Mouse (Mus musculus) hindbrain, embryonic 12.5 days (tissue): Measurements from ENCODE around the gene Nudcd2. TPM values are rescaled to one million over a fixed set of nuclear protein-coding genes. Genes with fewer than 3 reads are reported as not detected.
A peak's percentile ranks its signal among the peaks of the same experiment; 100 is the strongest.
"Not testable (repeated sequence)": the region's sequence is repeated elsewhere in the genome, so short reads cannot be mapped to it uniquely, and the experiment has no call there.

Experiments used
- ATAC-seq: fragments of 200-750 bp; cut with Nextera tagmentation; 2 replicates; pipeline ENCODE4 v1.8.0; 2017; ENCODE audit warnings: moderate TSS enrichment; ENCODE audit not compliant: low FRiP score
- H3K27ac ChIP-seq: fragments of 300-500 bp; sonication (generic); 2 replicates; pipeline ENCODE4 v1.5.1; 2016; ENCODE audit warnings: mild to moderate bottlenecking
- H3K27me3 ChIP-seq: fragments of 300-500 bp; sonication (generic); 2 replicates; pipeline ENCODE4 v1.6.1; 2016; ENCODE audit warnings: mild to moderate bottlenecking
- H3K36me3 ChIP-seq: fragments of 300-500 bp; sonication (generic); 2 replicates; pipeline ENCODE4 v1.6.1; 2016; ENCODE audit warnings: mild to moderate bottlenecking
- H3K4me1 ChIP-seq: fragments of 300-500 bp; sonication (generic); 2 replicates; pipeline ENCODE4 v1.6.1; 2016
- H3K4me2 ChIP-seq: fragments of 300-500 bp; sonication (generic); replicated peaks from 2 replicates; pipeline ENCODE4 v1.6.1; 2016; ENCODE audit warnings: mild to moderate bottlenecking
- H3K4me3 ChIP-seq: fragments of 300-500 bp; sonication (generic); 2 replicates; pipeline ENCODE4 v1.5.1; 2016; ENCODE audit warnings: mild to moderate bottlenecking
- H3K9ac ChIP-seq: fragments of 300-500 bp; sonication (generic); 2 replicates; pipeline ENCODE4 v1.6.1; 2016; ENCODE audit warnings: mild to moderate bottlenecking, moderate library complexity
- H3K9me3 ChIP-seq: fragments of 300-500 bp; sonication (generic); replicated peaks from 2 replicates; pipeline ENCODE4 v1.6.1; 2016; ENCODE audit warnings: mild to moderate bottlenecking
- WGBS: fragments of 180-500 bp; shearing (Covaris S2); methylation state at CpG from one replicate; pipeline ENCODE4 v1.1.7; 2016; 5-methylcytosine and 5-hydroxymethylcytosine counted together
- polyA plus RNA-seq: library from polyadenylated mRNA; unstranded; fragments of >200 nt; fragmentation: Nextera tagmentation; extraction: Ambion mirVana; gene quantifications from 2 replicates; pipeline ENCODE4 v1.2.1, GENCODE M21; 2016

The Nudcd2 gene
- polyA plus RNA-seq = 126 and 128 TPM in 2 replicates

DNA sequence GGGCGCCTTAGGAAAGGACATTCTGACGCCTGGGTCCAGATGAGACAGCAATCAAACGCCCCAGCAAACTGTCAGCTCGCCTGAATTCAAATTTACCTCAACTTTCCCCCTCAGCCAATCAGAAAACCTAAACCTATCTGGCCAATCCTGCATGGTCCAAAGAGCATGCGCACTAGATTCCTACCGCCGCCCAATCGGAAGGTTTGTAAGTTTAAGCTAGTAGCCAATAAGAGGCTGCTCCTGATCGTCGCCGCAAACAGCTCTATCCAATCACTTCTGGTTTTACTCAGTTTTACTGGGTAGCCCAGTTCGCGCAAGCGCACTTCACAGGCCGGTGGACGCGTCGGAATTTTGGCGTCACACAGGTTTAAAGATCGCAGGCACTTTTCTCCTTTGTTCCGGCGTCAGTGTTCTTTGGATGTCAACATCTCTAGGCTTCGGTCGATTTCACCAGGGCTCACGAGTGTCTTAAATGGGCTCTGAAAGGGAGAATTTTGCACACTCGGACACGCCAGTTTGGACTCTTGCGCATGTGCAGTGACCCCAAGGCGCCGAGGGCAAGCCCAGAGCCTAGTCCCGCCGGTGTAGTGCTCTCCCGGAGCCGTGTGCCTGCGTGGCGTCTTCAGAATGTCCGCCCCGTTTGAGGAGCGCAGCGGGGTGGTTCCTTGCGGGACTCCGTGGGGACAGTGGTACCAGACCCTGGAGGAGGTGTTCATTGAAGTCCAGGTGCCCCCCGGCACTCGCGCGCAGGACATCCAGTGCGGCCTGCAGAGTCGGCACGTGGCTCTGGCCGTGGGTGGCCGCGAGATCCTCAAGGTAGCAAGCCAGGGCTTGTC lies at the start of gene Nudcd2, which contains the start of gene Hmmr:
TSS of gene Nudcd2 (plus strand) at position 329 of the 836 bp plus-strand sequence.
TSS of gene Hmmr (minus strand) at position 84 of the 836 bp plus-strand sequence.
- Histone ChIP-seq H3K27ac (peak within 1 kb of the TSS; percentile 74), H3K27me3 (no peaks in the 10 kb centered on the region), H3K4me3 (peak within 1 kb of the TSS; percentile 69), H3K4me1 (peaks cover 23% of the 10 kb centered on the region), H3K36me3 (peaks cover 21% of the 10 kb centered on the region), H3K9me3 (no peaks in the 10 kb centered on the region), H3K9ac (peak within 1 kb of the TSS; percentile 83), H3K4me2 (peak within 1 kb of the TSS; percentile 81)
- WGBS = under 1% methylated on average over 52 of the region's 52 CpGs
- ATAC-seq = peak; percentile 100

DNA sequence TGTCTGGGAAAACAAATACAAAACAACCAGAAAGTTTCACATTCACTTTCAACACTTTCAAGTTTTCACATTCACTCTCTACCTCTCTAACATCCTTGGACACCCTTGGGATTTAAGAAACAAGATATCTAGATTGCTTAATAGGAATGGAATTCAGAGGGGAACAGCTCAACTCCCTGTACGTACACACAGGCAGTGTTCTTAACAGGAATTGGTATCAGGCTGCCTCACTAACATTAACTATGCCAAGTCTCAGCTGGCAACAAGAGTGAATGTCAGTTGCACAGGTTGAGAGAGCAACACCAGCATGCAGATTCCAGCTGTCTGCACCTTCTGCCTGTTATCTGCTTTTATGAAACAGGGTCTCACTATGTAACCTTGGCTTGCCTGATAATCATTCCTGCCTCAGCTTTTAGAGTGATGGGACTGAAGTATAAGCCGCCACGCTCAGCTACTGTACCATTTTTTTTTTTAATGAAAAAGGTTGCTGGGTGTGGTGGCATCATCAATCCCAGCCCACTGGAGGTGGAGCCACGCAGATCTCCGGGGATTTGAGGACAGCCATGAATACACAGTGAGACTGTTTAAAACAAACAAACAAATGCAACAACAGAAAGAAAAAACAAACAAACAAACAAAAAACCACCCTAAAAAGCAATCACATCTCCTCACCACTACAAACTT lies 42.9 kb upstream of the Nudcd2 start:
- 79% methylated on average over 5 of the region's 5 CpGs for WGBS
- ATAC-seq = no peak
- H3K9me3 ChIP-seq = no peaks in the 10 kb centered on the region
- peaks cover 12% of the 10 kb centered on the region for H3K36me3 ChIP-seq
- no peaks in the 10 kb centered on the region for H3K27me3 ChIP-seq
- H3K4me1 ChIP-seq = peaks cover 24% of the 10 kb centered on the region
- no peak overlapping the region for H3K4me3 ChIP-seq
- peak overlapping the region; percentile 88 for H3K4me2 ChIP-seq
- H3K9ac ChIP-seq = no peak overlapping the region
- H3K27ac ChIP-seq = no peak overlapping the region

DNA sequence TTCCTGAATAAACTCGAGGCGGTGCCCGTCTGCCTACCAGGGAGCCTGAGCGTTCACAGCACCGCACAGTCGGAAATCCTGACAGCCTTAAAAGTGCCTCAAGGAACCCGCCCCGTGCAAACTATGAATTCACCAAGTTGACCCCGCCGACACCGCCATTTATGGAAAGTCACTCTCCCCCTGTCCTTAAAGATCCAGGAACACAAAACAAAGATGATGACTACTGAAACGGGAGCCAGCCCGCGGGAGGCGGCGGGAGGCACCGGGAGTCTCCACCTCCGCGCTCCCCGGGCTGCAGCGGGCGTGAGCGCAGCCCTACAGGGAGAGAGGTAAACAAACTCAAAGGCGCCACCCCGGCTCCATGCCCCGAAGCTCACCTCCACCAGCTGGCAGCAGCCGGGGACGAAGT lies 41.4 kb upstream of the Nudcd2 start:
- Histone ChIP-seq H3K4me2 (peak overlapping the region; percentile 88), H3K27ac (peak overlapping the region; percentile 94), H3K9ac (peak overlapping the region; percentile 76), H3K4me1 (peaks cover 24% of the 10 kb centered on the region), H3K36me3 (peaks cover 5% of the 10 kb centered on the region), H3K4me3 (peak overlapping the region; percentile 65), H3K9me3 (no peaks in the 10 kb centered on the region), H3K27me3 (no peaks in the 10 kb centered on the region)
- ATAC-seq = peak; percentile 79
- WGBS = 0% methylated on average over 28 of the region's 28 CpGs

DNA sequence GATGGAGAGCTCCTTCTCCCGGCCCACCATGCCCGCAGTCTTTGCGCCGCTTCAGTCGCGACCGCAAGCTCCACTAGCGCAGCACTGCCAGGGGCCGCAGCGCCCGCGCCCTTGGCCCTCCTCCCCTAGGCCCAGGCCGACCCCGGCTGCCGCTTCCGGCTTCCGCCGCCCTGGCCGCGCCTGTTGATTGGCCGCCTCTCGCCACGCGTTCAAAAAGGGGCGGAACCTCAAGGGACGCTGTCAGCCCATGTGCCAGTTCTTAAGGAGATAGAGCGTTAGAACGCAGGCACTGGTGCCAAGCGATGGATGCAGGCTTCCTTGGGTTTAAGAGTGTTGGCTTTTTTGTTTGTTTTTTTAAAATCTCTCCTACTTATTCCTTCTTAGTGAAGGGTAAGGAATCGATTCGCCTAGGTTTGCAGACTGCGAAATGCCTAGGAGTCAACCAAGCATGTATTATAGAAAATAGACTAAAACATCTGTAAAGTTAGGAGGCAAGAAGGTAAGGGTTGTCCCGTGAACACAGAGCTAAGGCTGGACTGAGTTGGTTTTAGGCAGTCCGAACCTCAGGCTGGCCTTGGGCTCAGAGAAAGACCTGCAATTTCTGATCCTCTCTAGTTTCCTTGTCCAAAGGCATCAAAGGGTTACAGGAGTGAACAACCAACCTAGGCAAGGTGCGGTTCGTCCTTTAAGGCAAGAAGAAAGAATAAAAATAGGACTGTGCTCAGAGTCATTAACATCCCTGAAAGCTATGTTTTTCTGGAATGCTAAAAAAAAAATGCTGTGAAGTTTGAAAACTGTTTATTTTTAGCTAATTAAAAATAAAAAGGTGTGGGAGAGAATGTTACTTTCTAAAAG lies 40.7 kb upstream of the Nudcd2 start:
- WGBS = under 1% methylated on average over 36 of the region's 36 CpGs
- no peaks in the 10 kb centered on the region for H3K9me3 ChIP-seq
- peak overlapping the region; percentile 88 for H3K4me2 ChIP-seq
- peak overlapping the region; percentile 94 for H3K27ac ChIP-seq
- H3K4me1 ChIP-seq = peaks cover 24% of the 10 kb centered on the region
- ATAC-seq = peak; percentile 97
- H3K4me3 ChIP-seq = peak overlapping the region; percentile 65
- no peaks in the 10 kb centered on the region for H3K36me3 ChIP-seq
- H3K27me3 ChIP-seq = no peaks in the 10 kb centered on the region
- peak overlapping the region; percentile 76 for H3K9ac ChIP-seq

DNA sequence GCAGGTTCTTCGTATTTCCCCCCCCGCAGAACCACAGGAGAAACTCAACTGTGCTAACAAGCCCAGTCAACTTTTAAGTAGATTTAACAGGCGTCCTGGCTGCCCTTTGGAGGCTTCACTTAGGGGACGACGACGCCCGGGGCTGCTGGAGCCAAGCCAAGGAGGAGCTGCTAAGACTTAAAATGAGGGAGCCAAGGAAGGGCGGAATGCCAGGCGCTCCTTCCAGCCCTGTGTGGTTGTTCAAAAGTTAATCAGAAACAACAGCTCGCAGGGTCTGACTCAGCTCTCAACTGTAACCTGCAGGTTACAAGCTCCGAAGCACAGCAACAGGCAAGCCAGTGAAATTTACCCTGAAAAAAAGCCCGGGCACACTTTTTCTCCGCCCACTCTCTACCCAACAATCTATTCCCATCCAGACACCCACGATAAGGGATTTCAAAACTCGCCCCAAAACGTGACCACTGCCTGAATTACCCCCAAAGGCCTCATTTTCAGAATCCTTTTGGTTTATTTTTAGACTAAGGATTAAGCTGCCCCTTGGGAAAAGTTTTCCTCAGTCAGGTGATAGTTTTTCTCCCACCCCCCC lies 40.0 kb upstream of the Nudcd2 start:
- Histone ChIP-seq H3K4me2 (peak overlapping the region; percentile 88), H3K36me3 (no peaks in the 10 kb centered on the region), H3K27me3 (no peaks in the 10 kb centered on the region), H3K4me3 (peak overlapping the region; percentile 65), H3K9ac (peak overlapping the region; percentile 73), H3K27ac (peak overlapping the region; percentile 94), H3K9me3 (no peaks in the 10 kb centered on the region), H3K4me1 (peaks cover 24% of the 10 kb centered on the region)
- under 1% methylated on average over 16 of the region's 16 CpGs for WGBS
- 0 out of 2 replicates have a peak, but pooled peaks have one; percentile 9 for ATAC-seq

DNA sequence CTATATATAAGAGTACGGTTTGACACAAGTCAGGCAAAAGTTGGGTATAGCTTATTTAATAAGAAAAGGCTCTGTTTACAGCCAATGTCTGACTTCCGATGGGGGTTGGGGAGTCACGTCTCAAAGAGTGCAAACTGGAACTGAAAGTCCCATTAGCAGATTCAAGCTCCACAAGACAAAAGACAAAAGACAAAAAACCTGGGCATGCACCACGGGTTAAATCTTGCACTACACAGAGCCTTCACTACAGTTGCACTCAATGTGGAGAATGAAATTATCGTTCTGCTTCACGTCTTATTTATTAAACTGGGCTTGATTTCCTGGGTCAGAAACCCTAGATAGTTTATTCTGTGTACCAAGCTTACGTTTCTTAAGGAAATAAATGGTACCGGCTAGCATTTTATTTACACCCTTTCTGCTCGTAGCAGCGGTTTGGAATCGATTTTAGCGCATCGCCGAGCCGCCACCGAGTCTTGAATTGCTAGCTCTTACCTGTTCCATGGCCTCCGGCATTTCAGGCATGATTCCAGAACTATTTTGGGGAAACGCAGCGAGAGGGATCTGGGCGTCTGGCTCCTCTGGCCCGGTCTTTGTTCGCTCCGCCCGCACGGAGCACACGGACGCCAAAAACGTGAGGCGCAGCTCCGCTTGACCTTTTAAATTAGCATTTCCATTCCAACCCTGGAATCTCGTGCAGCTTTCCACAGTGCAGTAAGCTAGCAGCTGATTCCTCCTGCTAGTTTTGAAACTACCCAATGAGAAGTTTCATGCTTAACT lies 39.0 kb upstream of the Nudcd2 start:
- Histone ChIP-seq H3K4me1 (peaks cover 24% of the 10 kb centered on the region), H3K4me2 (peak overlapping the region; percentile 88), H3K27me3 (no peaks in the 10 kb centered on the region), H3K27ac (peak overlapping the region; percentile 94), H3K9ac (peak overlapping the region; percentile 73), H3K36me3 (no peaks in the 10 kb centered on the region), H3K4me3 (peak overlapping the region; percentile 65), H3K9me3 (no peaks in the 10 kb centered on the region)
- ATAC-seq = peak; percentile 51
- WGBS = under 1% methylated on average over 31 of the region's 31 CpGs

DNA sequence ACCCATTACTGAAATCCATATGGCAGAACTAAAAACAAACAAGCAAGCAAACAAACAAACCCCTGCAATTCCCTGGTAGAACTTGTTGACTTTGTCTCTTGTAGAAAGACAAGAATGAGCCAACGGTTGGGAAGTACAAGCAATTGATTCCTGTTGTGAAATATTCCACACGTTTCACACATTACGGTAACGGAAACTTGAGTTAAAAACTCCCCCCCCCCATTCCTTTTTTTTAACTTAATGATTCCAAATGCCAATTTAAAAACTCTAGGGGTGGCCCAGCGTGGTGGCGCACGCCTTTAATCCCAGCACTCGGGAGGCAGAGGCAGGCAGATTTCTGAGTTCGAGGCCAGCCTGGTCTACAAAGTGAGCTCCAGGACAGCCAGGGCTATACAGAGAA lies 38.4 kb upstream of the Nudcd2 start, which contains the start of gene Mat2b:
TSS of gene Mat2b (minus strand) at position 101 of the 400 bp plus-strand sequence.
- no peak for ATAC-seq
- no peaks in the 10 kb centered on the region for H3K9me3 ChIP-seq
- peak within 1 kb of the TSS; percentile 73 for H3K9ac ChIP-seq
- peak within 1 kb of the TSS; percentile 65 for H3K4me3 ChIP-seq
- peak within 1 kb of the TSS; percentile 88 for H3K4me2 ChIP-seq
- no peaks in the 10 kb centered on the region for H3K27me3 ChIP-seq
- 89% methylated on average over 9 of the region's 9 CpGs for WGBS
- no peaks in the 10 kb centered on the region for H3K36me3 ChIP-seq
- peaks cover 24% of the 10 kb centered on the region for H3K4me1 ChIP-seq
- peak within 1 kb of the TSS; percentile 94 for H3K27ac ChIP-seq

DNA sequence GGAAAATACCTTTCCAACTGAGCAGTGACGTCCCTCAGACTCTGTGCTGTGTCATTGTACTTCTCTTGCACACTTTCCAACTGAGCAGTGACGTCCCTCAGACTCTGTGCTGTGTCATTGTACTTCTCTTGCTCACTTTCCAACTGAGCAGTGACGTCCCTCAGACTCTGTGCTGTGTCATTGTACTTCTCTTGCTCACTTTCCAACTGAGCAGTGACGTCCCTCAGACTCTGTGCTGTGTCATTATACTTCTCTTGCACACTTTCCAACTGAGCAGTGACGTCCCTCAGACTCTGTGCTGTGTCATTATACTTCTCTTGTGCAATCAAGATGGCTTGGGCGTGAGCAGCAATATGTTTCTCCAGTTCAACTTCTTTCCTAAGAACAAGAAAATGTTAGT lies 23.6 kb upstream of the Nudcd2 start:
- H3K4me1 ChIP-seq, H3K4me2 ChIP-seq, ATAC-seq, H3K4me3 ChIP-seq, H3K9ac ChIP-seq, H3K9me3 ChIP-seq, H3K27ac ChIP-seq, H3K27me3 ChIP-seq: not testable (repeated sequence)
- peaks cover 38% of the 10 kb centered on the region for H3K36me3 ChIP-seq
- WGBS = 92% methylated on average over 6 of the region's 6 CpGs

DNA sequence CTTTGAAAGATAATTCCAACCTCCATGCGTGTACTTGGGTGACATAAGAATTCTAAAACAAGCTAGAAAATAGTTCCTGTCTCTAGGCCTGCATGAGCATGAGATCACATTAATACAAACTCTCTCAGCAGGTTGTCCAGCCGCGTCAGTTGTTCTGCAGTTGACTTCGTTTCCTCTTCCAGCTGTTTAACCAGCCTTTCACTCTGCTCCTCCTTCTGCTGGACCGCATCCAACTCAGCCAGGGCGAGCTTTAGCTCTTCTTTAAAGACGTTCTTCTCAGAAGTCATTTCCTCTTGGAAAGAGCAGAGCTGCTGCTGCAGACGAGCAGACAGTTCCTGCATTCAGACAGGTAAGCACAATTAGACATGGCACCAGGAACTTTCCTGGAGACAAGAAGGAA lies 19.6 kb upstream of the Nudcd2 start:
- peaks cover 50% of the 10 kb centered on the region for H3K36me3 ChIP-seq
- H3K4me3 ChIP-seq = no peak overlapping the region
- no peaks in the 10 kb centered on the region for H3K9me3 ChIP-seq
- no peak for ATAC-seq
- H3K4me1 ChIP-seq = no peaks in the 10 kb centered on the region
- H3K9ac ChIP-seq = no peak overlapping the region
- H3K4me2 ChIP-seq = no peak overlapping the region
- WGBS = 88% methylated on average over 8 of the region's 8 CpGs
- H3K27ac ChIP-seq = no peak overlapping the region
- H3K27me3 ChIP-seq = no peaks in the 10 kb centered on the region

DNA sequence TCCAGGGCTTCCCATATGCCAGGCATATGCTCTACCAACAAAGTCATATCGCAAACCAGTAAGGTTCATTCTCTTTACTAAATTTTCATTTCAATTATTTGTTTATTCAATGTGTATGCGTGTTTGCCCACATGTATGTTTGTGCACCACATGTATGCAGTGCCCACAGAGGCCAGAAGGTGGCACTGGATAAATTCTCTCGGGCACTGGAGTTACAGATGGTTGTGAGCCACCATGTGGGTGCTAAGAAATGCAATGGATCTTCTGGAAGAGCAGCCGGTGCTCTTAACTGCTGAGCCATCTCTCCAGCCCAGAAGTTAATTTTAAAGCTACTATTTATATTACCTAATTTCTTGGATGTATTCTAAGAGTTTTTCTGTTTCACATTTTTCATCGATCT lies 17.9 kb upstream of the Nudcd2 start:
- WGBS = 95% methylated on average over 5 of the region's 5 CpGs
- no peaks in the 10 kb centered on the region for H3K4me1 ChIP-seq
- peaks cover 50% of the 10 kb centered on the region for H3K36me3 ChIP-seq
- H3K27me3 ChIP-seq = no peaks in the 10 kb centered on the region
- ATAC-seq = no peak
- no peak overlapping the region for H3K27ac ChIP-seq
- H3K9me3 ChIP-seq = no peaks in the 10 kb centered on the region
- no peak overlapping the region for H3K4me2 ChIP-seq
- H3K9ac ChIP-seq = no peak overlapping the region
- no peak overlapping the region for H3K4me3 ChIP-seq

DNA sequence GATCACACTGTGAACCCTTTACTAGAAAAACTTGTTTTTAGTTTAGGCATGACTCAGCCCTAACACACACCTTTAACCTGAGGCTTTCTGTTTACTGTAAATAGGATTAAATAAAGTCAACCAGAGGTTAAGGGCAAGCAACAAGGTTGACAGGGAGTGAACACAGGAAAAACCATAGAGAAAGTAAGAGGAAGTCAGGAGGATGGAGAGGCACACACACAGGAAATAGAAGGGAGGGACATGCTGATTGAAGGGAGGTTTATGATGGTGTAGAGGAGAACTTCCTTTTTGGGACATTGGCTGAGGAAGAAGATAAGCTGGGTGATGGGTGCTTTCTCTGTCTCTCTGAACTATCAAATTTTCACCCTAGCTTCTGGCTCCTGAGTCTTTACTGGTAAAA lies 15.1 kb upstream of the Nudcd2 start:
- no peak overlapping the region for H3K4me3 ChIP-seq
- peaks cover 63% of the 10 kb centered on the region for H3K36me3 ChIP-seq
- H3K9ac ChIP-seq = no peak overlapping the region
- H3K4me2 ChIP-seq = no peak overlapping the region
- no peaks in the 10 kb centered on the region for H3K4me1 ChIP-seq
- H3K27ac ChIP-seq = no peak overlapping the region
- H3K9me3 ChIP-seq = no peaks in the 10 kb centered on the region
- no peak for ATAC-seq
- H3K27me3 ChIP-seq = no peaks in the 10 kb centered on the region
